Mouse (Mus musculus): ENCODE data around the gene Tcf20. TPM values are rescaled to one million over a fixed set of nuclear protein-coding genes. Genes with fewer than 3 reads are reported as not detected.
A peak's percentile ranks its signal among the peaks of the same experiment; 100 is the strongest.

The Tcf20 gene
- total RNA-seq, 2 experiments from 2014 or later = 56.9 to 81.2 TPM

DNA sequence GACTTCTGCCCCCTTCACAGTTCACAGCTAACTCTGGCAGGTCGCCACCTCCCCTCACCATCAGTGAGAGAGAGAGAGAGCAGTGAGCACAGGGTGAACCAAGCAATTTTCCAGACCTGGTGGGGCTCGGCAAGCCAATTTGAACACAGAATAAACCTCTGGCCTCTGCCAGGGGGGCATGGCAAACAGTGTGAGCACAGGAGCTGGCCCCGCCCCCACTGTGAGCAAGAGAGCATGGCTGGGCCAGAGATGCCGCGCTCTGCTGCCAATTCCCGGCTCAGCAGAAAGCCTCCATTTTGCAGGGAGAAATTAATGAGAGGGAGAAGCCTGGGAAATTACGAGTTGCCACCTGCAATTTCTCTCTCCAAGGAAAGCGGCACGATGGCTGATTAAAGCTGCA lies 58.1 kb downstream of the Tcf20 start:
- ATAC-seq (replicated peaks; ENCODE audit: poor library complexity, severe bottlenecking) = no peak

DNA sequence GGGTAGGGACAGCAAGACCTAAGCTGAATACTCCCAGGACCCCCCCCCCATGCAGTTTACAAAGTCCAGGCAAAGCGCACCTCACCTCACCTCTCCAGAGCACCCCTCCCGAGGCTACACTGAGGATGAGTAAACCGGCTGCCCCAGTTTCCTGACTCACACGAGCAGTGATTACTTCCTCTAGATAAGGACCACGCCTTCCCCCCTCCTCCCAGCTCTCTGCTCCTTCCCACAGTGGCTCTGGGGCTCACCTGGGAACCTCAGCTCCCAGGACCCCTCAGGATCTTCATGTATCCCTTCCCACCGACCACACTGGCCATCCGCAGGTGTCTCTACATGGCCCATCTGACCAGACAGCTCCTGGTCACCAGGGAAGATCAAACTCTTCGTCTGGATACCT lies 58.8 kb downstream of the Tcf20 start:
- ATAC-seq (replicated peaks; ENCODE audit: poor library complexity, severe bottlenecking) = peak; percentile 44

DNA sequence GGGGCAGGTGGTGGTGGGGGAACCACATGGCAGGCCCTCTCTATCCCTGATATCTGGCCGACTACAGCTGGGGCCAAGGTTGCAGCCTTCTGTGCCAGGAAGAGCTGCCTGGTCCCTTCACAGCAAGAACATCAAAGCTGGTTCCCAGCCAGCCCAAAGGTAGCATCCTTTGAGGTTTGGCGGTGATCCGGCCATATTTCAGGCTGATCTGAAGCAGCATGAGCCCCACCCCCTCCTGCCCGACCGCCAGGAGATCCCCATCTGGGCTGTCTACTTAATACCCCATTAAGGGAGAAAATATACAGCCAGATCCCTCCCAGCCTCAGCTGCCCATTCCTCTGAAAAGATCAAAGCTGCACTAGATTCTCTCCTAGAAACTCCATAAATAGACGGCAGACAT lies 59.6 kb downstream of the Tcf20 start:
- ATAC-seq (replicated peaks; ENCODE audit: poor library complexity, severe bottlenecking) = no peak

DNA sequence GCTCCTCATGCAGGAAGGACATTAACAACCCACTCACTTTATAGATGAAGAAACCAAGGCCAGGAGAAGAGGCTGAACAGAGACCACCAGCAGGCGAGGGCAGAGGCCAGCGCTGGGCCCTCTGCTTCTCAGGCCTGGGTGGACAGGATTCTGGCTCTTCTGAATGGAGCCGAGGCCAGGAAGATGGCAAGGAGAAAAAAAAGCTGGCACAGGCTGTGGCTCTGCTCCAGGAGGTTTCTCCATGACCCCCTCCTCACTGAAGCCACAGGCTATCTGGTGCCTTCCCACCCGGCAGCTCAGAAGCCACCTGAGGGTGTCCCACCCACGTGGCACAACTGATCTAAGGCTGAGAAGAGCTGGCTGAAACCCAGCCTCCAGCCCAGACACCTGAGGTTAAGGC lies 60.6 kb downstream of the Tcf20 start:
- no peak for ATAC-seq (replicated peaks; ENCODE audit: poor library complexity, severe bottlenecking)

DNA sequence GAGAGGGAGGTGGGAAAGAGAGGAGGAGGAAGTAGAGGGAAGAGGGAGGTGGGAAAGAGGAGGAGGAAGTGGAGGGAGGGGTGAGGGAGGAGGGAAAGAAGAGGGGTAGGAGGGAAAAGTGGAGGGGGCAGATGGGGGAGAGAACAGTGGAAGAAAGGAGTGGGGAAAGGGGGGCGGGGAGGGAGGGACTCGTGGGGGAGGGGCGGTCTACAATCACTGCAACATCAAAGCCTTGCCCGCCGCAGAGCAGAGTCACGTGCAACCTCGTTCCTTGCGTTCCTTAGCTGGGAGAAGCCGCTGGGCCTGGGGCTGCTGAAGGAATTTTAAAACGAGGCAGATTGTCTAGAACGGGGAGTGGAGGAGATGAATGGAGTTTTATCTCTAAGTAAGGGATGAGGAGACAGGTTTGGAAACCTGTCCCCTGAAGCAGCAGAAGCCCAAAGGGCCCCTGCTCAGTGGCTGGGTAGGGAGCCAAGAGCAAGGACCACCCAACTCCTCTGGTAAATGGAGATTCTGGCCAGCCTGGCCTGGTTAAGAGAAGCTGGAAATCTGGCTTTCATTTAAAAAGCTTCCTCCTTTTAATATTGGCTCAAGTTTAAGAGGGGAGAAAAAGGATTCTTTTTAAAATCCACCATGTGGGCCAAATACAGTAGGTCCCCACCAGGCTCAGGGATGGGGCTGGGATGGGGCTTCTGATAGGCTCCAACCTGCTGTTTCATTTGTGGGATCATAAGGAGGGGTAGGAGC lies 62.8 kb downstream of the Tcf20 start:
- ATAC-seq (replicated peaks; ENCODE audit: poor library complexity, severe bottlenecking) = no peak

DNA sequence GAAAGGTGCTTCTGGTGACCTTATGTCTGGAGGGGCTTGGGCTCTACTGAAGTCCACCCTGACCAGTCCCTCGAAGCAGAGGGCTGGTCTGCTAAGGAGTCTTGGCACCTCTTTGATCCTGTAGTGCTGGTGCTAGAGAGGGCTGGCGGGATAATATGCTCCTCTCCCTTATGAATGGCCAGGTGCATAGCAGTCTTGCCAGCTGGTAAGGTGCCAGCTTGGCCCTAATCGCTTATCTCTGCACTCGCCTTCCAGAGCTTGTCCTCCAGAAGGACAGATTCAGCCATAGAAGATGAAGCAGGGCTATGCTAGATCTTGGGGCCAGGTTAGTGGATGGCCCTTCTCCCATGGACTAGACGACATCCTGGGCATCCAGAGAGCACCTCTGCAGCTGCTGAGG lies 64.1 kb downstream of the Tcf20 start:
- no peak for ATAC-seq (replicated peaks; ENCODE audit: poor library complexity, severe bottlenecking)

DNA sequence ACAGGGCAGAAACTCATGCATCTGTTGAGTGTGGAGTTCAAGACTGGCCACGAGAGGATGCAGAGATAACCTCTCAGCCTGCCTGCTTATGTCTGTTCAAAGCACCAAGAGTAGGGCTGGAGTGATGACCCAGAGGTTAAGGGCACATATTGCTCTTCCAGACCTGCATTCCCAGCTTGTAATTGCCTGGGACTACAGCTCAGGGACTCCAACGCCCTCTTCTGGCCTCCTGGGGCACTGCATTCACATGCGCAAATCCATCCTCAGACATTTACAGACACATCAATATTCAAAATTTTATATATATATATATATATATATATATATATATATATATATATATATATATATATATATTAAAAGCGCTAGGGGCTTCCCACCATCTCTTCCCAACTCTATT lies 64.9 kb downstream of the Tcf20 start:
- no peak for ATAC-seq (replicated peaks; ENCODE audit: poor library complexity, severe bottlenecking)

DNA sequence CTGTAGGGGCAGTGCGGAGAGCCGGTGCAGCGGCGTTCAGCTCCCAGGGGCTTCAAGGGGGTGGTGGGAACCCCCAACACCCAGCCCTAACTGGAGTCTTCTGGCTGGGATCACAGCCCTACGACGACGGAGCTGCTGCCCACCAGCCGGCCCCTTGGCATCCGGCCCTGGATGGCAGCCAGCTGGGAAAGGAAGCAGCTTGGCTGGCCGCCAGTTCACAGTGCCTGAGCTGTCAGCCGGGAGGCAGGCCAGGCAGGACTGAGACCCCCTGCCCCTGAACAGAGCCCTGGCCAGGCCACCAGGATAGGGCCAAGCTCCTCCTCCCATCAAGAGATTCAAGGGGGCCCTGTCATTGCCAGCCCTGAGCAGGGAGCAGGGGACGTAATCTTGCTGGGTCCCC lies 65.6 kb downstream of the Tcf20 start:
- ATAC-seq (replicated peaks; ENCODE audit: poor library complexity, severe bottlenecking) = peak; percentile 23; the same call in 1 of the 2 replicates

DNA sequence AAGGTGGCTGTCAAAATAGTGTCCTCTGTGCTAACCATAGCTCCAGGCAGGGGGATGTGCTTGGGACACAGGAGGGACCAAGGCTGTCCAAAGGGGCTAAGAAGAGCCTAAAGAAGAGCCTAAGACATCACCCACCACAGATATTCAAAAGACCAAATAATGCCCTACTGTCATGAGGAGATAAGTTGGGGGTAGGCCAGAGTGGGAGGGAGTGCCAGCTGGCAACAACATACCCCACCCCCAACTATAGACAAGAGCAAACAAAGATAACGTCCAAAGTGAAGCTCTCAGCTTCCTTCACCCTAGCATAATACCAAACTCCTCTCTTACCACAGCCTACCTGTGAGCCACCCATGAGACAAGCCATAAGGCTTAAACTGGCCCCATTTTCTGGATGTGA lies 66.1 kb downstream of the Tcf20 start:
- ATAC-seq (replicated peaks; ENCODE audit: poor library complexity, severe bottlenecking) = no peak

DNA sequence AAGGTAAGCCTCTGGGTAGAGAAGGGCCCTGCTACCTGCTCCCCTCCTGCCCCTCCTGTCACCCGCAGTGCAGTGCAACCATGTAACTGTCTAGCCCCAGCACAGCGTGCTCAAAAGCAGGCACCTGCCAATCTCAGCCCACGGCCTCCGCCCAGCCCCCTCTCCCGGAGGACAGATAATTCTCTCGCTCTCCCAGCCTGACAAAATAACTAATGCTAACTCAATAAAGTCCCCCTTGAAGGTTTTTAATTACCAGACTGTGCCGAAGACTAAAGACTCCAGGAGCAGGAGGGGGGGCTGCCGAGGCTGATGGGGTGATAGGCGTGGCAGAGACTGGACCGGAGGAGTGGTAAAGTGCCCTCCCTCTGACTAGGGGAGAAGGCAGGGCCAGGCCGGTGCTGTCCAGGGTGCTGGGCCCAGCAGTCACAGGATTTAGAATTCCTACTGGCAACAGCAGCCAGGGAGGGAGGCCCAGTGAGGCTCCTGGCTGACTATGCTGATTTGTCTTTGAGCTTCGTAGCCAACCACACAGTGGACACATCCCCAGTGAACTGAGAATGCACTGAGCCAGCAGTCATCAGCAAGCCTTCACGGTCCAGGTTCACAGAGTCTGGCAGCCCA lies 66.7 kb downstream of the Tcf20 start:
- ATAC-seq (replicated peaks; ENCODE audit: poor library complexity, severe bottlenecking) = peak; percentile 81

DNA sequence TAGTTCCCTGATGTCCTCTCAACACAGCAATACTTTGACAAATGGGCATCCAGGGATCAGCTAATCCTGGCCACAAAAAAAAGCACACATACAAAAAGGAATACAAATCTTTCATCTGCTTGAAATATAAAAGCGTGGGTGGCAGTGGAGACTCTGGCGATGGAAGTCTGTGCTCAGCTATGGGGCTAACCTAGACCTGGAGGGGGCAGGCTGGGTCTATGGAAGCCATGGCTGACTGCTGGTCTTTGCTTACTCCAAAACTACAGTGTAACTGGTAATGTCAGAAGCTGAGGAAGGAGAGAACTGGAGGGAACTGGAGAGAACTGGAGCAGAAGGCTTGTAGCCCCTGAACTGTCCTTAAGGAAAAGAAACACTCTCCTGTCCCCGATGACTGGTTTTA lies 69.7 kb downstream of the Tcf20 start:
- ATAC-seq (replicated peaks; ENCODE audit: poor library complexity, severe bottlenecking) = no peak

DNA sequence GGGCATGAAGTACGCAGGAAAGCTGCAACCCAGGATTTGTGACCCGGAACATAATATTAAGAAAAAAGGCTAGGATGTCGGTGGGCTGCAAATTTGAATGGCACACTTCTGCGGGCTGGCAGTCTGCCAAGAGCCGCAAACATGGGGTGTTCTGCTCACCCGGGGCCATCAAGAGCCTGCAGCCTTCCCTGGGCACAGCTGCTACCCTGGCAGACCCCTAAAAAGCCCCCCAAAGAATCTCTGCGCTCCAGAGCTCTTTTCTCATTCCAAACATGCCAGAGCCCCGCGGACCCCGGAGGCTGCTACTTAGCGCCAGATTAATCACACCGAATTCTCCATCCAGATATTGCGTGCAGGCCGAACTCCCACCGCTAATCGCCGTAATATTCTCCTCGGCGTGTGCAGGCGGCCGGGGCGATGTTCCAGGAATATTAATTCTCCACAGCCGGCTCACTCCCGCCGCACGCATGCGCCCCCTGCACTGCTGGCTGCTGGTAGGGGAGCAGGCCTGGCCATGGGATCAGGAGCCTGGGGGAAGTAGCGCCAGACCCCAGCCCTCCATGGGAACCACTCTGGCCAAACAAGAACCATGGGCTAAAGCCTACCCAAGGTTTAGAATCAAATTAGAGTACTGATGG lies 70.3 kb downstream of the Tcf20 start:
- no peak for ATAC-seq (replicated peaks; ENCODE audit: poor library complexity, severe bottlenecking)

DNA sequence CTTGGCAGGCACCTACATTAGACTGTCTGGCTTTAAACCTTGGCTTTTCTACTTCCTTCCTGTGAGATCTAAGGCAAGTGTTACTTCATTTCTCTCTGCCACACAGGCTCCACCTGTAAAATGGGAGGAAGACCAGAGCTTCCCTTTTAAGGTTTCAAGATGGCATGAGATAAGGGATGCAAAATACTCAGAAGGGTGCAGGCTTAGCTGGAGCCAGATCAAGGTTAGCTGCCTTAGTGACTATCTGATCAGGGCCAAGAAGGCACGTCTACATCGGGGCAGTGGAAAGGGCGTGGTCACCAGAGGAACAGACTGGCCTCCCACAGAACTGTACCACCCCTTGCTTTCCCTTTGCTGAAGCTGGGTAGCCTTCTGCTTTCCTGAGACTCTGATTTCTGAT lies 73.2 kb downstream of the Tcf20 start:
- ATAC-seq (replicated peaks; ENCODE audit: poor library complexity, severe bottlenecking) = peak; percentile 38

DNA sequence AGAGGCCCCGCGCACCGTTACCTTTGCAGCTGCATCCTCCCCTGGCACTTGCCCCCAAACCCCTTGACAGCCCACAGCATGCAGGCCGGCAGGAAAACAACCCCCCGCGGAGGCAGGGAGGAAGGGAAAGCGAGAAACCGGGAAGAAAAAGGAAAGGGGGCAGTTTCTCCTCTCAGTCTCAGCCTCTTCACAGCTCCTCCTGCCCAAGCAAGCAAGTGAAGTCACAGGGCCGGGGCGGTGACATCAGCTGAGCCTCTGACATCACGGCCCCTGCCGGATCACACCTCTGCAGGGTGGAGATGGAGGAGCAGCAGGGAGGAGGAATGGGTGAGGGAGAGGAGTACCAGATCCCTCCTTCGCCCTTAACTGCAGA lies 75.7 kb downstream of the Tcf20 start:
- no peak for ATAC-seq (replicated peaks; ENCODE audit: poor library complexity, severe bottlenecking)

DNA sequence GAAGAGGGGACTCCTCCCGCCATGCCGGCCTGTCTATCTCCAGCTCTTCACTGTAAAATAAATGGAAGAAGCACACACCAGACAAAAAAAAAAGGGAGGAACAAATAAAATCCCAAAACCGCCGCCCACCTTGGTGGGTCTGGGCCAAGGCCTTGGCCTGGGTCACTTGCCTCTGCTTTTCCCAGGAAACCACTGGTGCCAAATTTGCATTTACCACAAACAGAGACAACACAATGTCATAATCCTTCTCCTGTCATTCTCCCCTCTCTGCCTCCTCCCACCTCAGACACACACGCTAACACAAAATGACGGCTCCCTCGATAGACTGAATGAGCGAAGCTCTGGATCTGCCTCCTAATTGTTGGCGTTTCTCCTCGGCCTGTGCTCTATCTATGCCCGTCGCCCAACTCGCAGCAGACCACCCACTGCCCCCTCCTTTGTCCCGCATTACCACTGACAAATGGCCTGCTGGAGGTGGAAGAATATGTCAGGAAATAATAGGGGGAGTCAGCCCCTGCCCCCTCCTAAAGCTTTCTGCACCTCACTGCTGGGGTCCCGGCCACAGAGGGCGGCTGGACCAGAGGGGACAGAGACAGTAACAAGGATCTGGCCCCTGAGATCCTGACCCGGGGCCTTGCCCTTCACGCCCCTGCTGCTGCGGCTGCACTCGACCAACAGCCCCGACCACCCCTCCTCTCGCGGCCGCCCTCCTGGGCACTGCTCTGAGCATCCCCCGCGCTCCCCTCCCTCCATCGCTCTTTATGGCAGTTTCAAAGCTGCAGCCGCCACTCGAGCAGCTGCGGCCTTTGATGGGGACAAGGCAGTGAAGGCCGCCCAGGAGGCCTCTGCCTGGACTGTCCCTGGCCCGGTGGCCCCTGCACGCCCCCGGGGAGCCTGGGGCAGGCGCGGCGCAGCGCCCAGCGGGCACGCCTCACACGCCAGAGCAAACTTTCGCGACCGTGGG lies 76.4 kb downstream of the Tcf20 start:
- no peak for ATAC-seq (replicated peaks; ENCODE audit: poor library complexity, severe bottlenecking)

DNA sequence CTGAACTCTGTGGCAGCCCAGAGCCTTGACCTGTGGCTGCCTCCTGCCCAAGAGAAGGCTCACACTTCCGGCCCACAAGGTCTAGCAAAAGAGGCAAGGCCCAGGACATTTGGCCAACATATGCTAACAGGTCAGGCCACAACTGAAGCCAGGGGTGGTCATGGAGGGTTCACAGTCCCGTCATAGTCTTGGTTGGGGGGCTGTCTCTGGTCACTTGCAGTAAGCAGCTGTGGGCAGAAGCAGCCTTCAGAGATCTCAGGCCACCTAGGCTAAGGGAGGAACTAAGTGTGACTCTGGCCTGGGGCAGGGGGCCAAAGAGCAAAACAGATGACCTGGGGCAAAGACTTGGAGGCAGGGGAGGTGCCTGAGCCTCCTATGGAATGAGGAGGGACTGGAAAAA lies 77.1 kb downstream of the Tcf20 start:
- no peak for ATAC-seq (replicated peaks; ENCODE audit: poor library complexity, severe bottlenecking)

DNA sequence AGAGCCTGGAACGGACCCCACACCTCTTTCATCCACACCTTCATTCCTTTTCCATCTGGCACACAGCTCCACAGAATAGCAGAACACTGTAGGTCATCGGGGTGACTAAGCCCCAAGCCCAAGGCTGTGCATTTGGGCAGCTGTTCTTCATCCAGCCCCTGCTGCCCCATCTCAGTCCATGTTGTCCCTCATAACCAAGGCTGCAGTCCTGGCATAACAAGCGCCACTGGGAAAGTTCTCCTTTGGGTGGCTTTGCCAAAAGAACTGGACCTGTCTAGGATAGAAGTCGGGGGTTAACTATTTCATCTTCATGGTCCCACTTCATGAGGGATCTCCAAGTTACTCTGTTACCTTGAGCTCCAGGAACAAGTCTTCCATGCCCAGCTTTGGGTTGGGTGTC lies 77.9 kb downstream of the Tcf20 start:
- ATAC-seq (replicated peaks; ENCODE audit: poor library complexity, severe bottlenecking) = no peak

DNA sequence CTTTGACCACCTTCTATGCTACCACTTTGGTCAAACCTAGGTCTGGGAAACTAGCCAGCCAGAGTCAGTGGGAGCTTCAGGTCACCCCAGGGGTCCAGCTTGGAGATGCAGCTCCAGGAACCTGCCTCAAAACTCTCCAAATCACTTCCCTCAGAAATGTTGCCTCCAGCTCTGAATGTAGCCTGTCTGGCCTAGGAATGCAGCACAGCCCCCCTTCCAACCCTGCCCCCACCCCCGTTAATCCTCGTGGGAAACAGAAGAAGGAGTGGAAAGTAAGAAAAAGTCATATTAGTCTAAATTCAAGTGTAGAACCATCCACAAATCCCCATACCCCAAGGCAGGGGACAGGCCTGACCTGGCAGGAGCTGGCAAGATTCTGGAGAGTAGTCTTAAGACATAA lies 79.2 kb downstream of the Tcf20 start:
- ATAC-seq (replicated peaks; ENCODE audit: poor library complexity, severe bottlenecking) = no peak

DNA sequence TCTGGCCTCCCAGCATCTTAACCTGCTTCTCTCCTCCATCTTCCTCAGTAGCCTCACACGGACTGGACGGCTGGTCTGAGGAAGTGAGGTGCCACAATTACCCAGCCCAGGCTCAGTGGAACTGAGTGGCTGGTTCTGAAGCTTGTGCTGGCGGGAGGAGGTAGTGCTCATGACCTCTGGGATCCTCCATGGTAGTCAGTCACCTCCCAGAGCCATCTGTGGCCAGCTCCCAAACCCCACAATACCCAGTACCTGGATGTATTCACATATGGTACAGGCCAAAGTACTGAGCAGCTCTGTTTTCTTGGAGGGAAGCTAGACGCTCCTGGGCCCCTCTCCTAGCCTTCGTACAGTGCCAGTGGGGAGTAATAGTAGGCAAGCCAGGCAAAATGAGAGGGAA lies 80.4 kb downstream of the Tcf20 start:
- ATAC-seq (replicated peaks; ENCODE audit: poor library complexity, severe bottlenecking) = no peak

DNA sequence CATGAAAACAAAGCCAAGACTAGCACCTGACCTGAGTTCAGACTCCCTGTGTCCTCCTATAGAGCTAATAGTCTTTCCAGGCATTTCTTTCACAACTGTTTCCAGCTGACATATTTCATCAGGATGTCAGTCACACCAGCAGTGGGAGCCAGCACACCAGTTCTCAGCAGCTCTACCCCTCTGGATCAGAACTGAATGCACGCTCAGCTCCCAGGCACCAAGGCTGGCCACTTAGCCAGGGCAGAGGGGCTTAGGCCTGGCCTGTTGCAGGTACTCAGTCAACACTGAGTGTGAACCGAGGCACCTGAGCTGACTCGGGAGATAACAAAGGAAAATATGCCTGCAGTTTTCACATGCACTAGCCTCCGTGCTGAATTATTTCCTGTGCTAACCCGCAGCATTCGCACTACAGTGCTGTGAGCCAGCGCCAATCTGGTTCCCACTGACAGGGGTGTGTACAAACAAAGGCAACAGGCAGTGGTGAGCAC lies 81.1 kb downstream of the Tcf20 start:
- 0 out of 2 replicates have a peak, but pooled peaks have one; percentile 11 for ATAC-seq (replicated peaks; ENCODE audit: poor library complexity, severe bottlenecking)
